Mouse (Mus musculus): ENCODE measurements around the gene Ttc29. TPM values are rescaled to one million over a fixed set of nuclear protein-coding genes. Genes with fewer than 3 reads are reported as not detected.
A peak's percentile ranks its signal among the peaks of the same experiment; 100 is the strongest.

Gene Ttc29
- total RNA-seq (2021) = not detected
- 0.49 TPM in 1 of 2 replicates, not detected in the other for polyA plus RNA-seq (2012; rRNA removed)
- long read RNA-seq = 0 reads

DNA sequence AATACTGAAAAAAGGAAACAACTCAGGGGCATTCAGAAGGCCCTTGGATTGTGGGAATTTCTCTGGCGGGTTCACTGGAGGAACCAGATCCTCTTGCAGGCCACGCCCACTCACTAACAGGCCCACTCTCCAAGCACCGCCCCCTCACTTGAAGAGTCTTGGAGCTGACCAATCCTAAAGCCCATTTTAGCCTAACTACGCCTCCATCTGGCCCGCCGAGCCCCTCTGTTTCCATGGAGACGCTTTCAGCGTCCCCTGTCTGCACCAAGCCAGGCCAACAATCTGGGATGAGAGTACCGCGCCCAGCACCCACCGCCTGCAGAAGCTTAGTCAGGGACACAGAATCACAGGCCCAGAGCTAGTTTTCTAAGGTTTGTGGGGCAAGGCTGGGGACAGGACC, at the start of gene Ttc29:
Gene Ttc29 (plus strand): TSS at position 224 of the 400 bp plus-strand sequence.
- WGBS = 5% methylated on average over 11 of the region's 11 CpGs
- TF ChIP-seq CTCF (IDR thresholded peaks at IDR 0.05) (no peak), POLR2A (IDR thresholded peaks at IDR 0.05; ENCODE audit: insufficient read depth, low read depth, low read length) (no peak), EP300 (IDR thresholded peaks at IDR 0.05; ENCODE audit: insufficient read depth, low read depth, low read length) (no peak)
- Histone ChIP-seq H3K27me3 (ENCODE audit: control insufficient read depth, insufficient read depth, low read length) (no peaks in the 10 kb centered on the region), H3K4me1 (ENCODE audit: control insufficient read depth, insufficient read depth, low read length) (no peaks in the 10 kb centered on the region), H3K79me2 (replicated peaks; ENCODE audit: control insufficient read depth, insufficient read depth, low read length) (no peaks in the 10 kb centered on the region), H3K27ac (no peak within 1 kb of the TSS), H3K36me3 (ENCODE audit: control insufficient read depth, insufficient read depth, low read length) (no peaks in the 10 kb centered on the region), H3K9ac (ENCODE audit: low read depth, low read length) (no peak within 1 kb of the TSS), H3K4me3 (no peak within 1 kb of the TSS)
- no peak for DNase-seq
- intact Hi-C loops (cut with DNase I) = no loop called here

DNA sequence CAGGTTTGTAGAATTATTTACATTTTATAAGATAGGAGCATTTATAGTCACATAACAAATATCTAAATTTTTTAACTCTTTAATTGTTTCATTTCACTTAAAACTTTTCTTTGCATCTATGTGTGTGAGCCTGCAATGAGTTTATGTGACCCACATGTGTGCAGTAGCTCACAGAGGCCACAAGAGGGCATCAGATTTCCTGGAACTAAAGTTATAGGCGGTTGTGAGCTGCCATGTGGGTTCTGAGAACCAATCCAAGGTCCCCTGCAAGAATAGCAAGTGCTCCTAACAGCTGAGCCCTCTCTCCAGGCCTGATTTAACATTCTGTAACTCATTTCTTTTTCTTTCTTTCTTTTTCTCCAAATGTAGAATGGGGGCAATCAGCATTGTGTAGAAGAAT, 41.7 kb upstream of the Ttc29 start:
- no peak for DNase-seq
- intact Hi-C loops (cut with DNase I) = no loop called here
- no peak overlapping the region for H3K9ac ChIP-seq (ENCODE audit: low read depth, low read length)
- no peaks in the 10 kb centered on the region for H3K27me3 ChIP-seq (ENCODE audit: control insufficient read depth, insufficient read depth, low read length)
- no peak overlapping the region for H3K4me3 ChIP-seq
- WGBS = 90% methylated on average over 1 of the region's 1 CpGs
- no peaks in the 10 kb centered on the region for H3K4me1 ChIP-seq (ENCODE audit: control insufficient read depth, insufficient read depth, low read length)
- no peak overlapping the region for H3K27ac ChIP-seq
- H3K79me2 ChIP-seq (replicated peaks; ENCODE audit: control insufficient read depth, insufficient read depth, low read length) = no peaks in the 10 kb centered on the region
- TF ChIP-seq CTCF (IDR thresholded peaks at IDR 0.05) (no peak), EP300 (IDR thresholded peaks at IDR 0.05; ENCODE audit: insufficient read depth, low read depth, low read length) (no peak), POLR2A (IDR thresholded peaks at IDR 0.05; ENCODE audit: insufficient read depth, low read depth, low read length) (no peak)
- H3K36me3 ChIP-seq (ENCODE audit: control insufficient read depth, insufficient read depth, low read length) = no peaks in the 10 kb centered on the region

DNA sequence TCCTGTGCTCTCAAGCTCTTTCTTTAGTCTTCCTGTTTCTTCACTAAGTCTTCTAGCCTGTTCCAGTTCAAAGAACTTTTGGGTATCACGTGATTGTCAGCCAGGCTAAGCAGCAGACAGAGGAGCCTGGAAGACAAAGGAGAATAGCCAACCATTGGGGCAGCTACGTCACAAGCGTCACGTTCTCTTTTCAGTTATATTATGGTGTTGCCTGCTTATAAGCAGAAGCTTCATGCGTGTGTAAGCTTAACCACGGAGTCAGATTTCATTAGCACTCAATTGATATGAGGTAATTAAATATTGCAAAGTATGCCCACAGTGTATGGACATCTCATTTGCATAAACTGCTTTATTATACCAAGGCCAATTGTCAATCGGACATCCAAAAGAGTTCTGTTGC, 30.4 kb upstream of the Ttc29 start:
- intact Hi-C loops (cut with DNase I) = no loop called here
- Histone ChIP-seq H3K27me3 (ENCODE audit: control insufficient read depth, insufficient read depth, low read length) (no peaks in the 10 kb centered on the region; the same call in 1 of the 2 replicates), H3K79me2 (replicated peaks; ENCODE audit: control insufficient read depth, insufficient read depth, low read length) (no peaks in the 10 kb centered on the region), H3K27ac (no peak overlapping the region), H3K36me3 (ENCODE audit: control insufficient read depth, insufficient read depth, low read length) (no peaks in the 10 kb centered on the region), H3K4me3 (no peak overlapping the region), H3K9ac (ENCODE audit: low read depth, low read length) (no peak overlapping the region), H3K4me1 (ENCODE audit: control insufficient read depth, insufficient read depth, low read length) (no peaks in the 10 kb centered on the region)
- WGBS = 83% methylated on average over 7 of the region's 7 CpGs
- no peak for DNase-seq
- no peak for TF ChIP-seq EP300 (IDR thresholded peaks at IDR 0.05; ENCODE audit: insufficient read depth, low read depth, low read length)

DNA sequence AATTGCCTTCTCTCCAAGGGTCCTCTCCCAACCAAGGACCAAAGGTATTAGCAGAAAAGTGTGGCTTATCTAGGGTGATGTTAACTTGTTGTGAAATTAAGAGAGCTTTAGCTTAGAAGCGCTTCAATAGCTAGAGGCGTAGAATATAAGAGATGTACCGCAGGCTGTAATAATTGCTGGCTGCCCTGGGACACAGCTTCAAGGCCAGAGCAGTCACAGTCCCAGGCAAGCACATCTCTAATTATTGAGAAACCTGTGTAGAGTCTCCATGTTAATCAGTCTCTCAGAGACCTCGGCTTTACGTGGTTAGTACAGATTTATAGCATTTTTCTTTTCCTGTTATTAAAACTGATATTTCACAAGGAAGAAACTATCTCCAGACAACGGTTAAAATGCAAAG, 29.7 kb upstream of the Ttc29 start:
- H3K4me3 ChIP-seq = no peak overlapping the region
- no peaks in the 10 kb centered on the region for H3K4me1 ChIP-seq (ENCODE audit: control insufficient read depth, insufficient read depth, low read length)
- WGBS = 80% methylated on average over 6 of the region's 6 CpGs
- no peak overlapping the region for H3K27ac ChIP-seq
- H3K36me3 ChIP-seq (ENCODE audit: control insufficient read depth, insufficient read depth, low read length) = no peaks in the 10 kb centered on the region
- no peak for TF ChIP-seq CTCF (IDR thresholded peaks at IDR 0.05)
- TF ChIP-seq POLR2A (IDR thresholded peaks at IDR 0.05; ENCODE audit: insufficient read depth, low read depth, low read length) = no peak
- TF ChIP-seq EP300 (IDR thresholded peaks at IDR 0.05; ENCODE audit: insufficient read depth, low read depth, low read length) = no peak
- H3K27me3 ChIP-seq (ENCODE audit: control insufficient read depth, insufficient read depth, low read length) = no peaks in the 10 kb centered on the region; the same call in 1 of the 2 replicates
- intact Hi-C loops (cut with DNase I) = no loop called here
- H3K79me2 ChIP-seq (replicated peaks; ENCODE audit: control insufficient read depth, insufficient read depth, low read length) = no peaks in the 10 kb centered on the region
- DNase-seq = no peak
- no peak overlapping the region for H3K9ac ChIP-seq (ENCODE audit: low read depth, low read length)

DNA sequence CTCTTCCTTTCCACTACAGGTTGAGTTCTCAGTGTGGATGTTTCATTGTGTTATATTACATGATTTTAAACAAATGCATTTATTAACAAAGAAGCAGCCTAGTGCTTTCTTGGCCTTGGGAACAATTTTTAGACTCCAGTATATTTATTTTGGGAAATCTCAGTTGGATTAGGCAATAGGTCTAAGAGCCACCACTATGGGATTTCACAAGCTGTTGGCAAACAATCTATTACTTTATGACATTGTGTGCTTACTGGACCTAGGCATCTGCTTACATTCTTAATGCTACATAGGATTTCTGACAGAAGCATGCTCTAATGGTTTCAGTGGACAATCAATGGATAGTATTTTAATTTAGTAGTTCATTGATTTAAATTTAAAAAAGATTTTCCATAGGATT, 26.0 kb upstream of the Ttc29 start:
- TF ChIP-seq POLR2A (IDR thresholded peaks at IDR 0.05; ENCODE audit: insufficient read depth, low read depth, low read length) (no peak), CTCF (IDR thresholded peaks at IDR 0.05) (no peak), EP300 (IDR thresholded peaks at IDR 0.05; ENCODE audit: insufficient read depth, low read depth, low read length) (no peak)
- Histone ChIP-seq H3K4me3 (no peak overlapping the region), H3K27me3 (ENCODE audit: control insufficient read depth, insufficient read depth, low read length) (no peaks in the 10 kb centered on the region)

DNA sequence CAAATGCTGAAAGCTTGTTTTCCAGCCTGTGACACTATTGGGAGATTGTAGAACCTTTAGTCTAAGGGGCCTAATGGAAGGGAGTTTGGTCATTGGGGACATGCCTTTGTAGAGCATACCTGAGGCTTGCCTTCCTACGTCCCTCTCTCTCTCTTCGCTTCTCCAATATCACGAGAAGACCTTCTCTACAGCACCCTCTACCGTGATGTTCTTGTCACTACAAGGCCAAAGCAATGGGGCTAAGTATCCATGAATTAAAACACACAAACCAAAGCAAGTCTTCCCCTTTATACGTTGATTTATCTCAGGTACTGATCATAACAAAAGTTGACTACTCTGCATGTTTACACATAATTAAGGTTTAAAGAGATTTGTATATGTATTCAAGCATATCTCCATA, 8.9 kb upstream of the Ttc29 start:
- H3K79me2 ChIP-seq (replicated peaks; ENCODE audit: control insufficient read depth, insufficient read depth, low read length) = no peaks in the 10 kb centered on the region
- no peaks in the 10 kb centered on the region for H3K27me3 ChIP-seq (ENCODE audit: control insufficient read depth, insufficient read depth, low read length)
- no peaks in the 10 kb centered on the region for H3K4me1 ChIP-seq (ENCODE audit: control insufficient read depth, insufficient read depth, low read length)
- intact Hi-C loops (cut with DNase I) = no loop called here
- 23% methylated on average over 5 of the region's 5 CpGs for WGBS
- DNase-seq = no peak
- H3K36me3 ChIP-seq (ENCODE audit: control insufficient read depth, insufficient read depth, low read length) = no peaks in the 10 kb centered on the region
- H3K27ac ChIP-seq = no peak overlapping the region
- TF ChIP-seq CTCF (IDR thresholded peaks at IDR 0.05) (peak; percentile 41), EP300 (IDR thresholded peaks at IDR 0.05; ENCODE audit: insufficient read depth, low read depth, low read length) (no peak)
- H3K9ac ChIP-seq (ENCODE audit: low read depth, low read length) = no peak overlapping the region
- no peak overlapping the region for H3K4me3 ChIP-seq

More for the DNA sequence above, 26.0 kb upstream of the Ttc29 start:
- Histone ChIP-seq H3K36me3 (ENCODE audit: control insufficient read depth, insufficient read depth, low read length) (no peaks in the 10 kb centered on the region), H3K4me1 (ENCODE audit: control insufficient read depth, insufficient read depth, low read length) (no peaks in the 10 kb centered on the region), H3K27ac (no peak overlapping the region), H3K9ac (ENCODE audit: low read depth, low read length) (no peak overlapping the region), H3K79me2 (replicated peaks; ENCODE audit: control insufficient read depth, insufficient read depth, low read length) (no peaks in the 10 kb centered on the region)
- DNase-seq = no peak
- intact Hi-C loops (cut with DNase I) = no loop called here
